Mouse (Mus musculus): ENCODE results near the gene Inafm2. TPM values are rescaled to one million over a fixed set of nuclear protein-coding genes. Genes with fewer than 3 reads are reported as not detected.

Inafm2 gene
- 10 to 100 TPM; 38.8 to 39.7 TPM for total RNA-seq (2021)
- long read RNA-seq, experiment 1, transcript Inafm2-201 (1 exons, 3,053 nt), result major isoform, 15 of 15 reads
- long read RNA-seq, experiment 1, partial matches to known transcripts, result 0 of 15 reads
- long read RNA-seq, experiment 1, other reads (novel, unspliced or antisense), result 0 of 15 reads
- long read RNA-seq, experiment 2, transcript Inafm2-201 (1 exons, 3,053 nt), result major isoform, 20 of 20 reads
- long read RNA-seq, experiment 2, partial matches to known transcripts, result 0 of 20 reads
- long read RNA-seq, experiment 2, other reads (novel, unspliced or antisense), result 0 of 20 reads

DNA sequence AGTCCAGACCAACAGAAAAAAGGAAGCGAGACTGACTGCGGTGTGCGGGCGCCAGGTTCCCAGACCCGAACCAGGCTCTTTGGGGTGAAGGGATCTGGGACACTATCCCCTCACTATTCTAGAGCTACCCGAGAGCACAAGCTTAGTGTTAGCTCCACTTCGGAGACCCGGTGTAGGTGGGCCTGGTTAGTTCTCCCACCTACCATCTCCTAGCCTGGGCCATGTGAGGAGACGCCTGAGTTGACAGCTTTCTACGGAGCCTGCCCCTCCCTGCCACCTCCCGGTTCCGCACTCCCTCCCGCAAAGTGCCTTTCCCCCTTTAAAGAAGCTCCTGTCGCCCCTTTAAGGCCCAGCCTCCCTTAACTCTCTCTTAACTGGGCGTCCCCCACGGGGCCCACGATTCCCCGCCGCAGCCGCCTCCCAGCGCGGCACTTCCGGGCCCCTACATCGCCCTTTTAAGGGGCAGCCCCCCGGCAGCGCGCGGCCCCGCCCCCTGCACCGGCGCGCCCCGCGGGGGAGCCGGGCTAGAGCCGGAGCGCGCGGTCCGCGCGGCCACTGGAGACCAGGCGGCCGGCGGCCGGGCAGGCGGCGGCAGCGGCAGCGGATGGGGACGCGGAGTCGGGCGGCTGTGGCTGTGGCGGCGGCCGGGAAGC, at the start of gene Inafm2:
Gene Inafm2, plus strand, starts transcription at position 527 of the 653 bp plus-strand sequence.
- peak; percentile 87 to 94 for DNase-seq (ENCODE audit: low spot score in 2 of 2)

DNA sequence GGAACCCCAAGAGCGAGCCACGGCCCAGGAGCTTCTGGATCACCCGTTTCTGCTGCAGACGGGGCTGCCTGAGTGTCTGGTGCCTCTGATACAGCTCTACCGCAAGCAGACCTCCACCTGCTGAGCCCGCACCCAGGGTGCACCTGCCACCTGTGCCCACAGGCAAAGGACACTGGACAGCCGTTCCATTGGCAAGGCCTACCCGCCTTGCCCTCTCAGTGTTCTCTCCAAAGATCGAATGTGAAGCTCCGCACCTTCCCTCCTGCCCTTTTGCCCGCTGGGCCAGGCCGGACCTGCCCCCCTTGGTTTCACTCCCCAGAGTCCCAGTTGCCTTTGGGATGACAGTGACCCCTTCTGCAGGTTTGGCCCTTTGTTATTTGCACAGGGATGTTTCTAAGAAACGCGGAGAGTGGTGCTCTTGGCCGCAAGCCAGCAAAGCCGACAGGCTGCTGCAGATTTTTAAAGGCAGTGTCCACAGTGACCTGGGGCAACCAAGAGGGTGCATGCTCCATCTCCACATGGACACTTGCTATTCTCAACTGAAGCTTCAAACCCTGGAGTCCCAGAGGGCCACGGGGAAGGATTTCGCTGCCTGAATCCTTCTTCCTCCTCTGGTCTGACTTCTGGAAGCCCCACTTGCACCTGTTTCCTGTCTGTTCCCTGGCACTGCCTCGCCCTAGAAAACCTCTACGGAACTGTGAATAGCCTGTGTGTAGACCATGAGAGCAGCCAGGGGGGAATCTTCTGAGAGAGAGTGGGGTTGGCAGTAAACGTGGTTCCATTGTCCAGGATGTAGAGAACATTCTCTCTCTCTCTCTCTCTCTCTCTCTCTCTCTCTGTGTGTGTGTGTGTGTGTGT, 48.9 kb upstream of the Inafm2 start:
- DNase-seq (ENCODE audit: low spot score in 2 of 2), result no peak

DNA sequence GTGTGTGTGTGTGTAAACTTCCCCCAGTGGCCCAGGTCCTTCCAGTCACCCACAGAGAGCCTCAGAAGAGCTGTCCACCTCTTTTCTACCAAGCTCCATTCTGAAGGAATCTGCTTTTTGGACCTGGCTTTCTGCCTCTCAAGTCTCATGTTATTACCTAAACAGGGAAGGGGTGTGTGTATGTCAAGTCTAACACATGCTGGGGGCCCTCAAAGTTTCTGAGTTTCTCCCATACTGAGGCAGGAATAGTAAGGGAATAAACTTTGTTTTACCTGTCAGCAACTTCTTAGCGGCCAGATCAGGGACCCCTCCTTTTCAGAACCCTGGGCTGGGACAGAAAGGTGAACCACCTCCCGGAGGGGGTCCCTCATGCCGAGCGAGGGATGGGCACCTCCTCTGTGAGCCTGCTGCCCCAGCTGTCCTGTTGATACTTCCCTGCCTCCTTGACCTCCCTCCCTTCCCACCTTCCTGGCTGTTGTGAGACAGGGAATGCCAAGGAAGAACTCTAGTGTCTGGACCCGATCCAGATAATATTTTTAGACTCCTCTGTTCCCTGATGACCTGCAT, 48.2 kb upstream of the Inafm2 start:
- DNase-seq (ENCODE audit: low spot score in 2 of 2), result no peak

DNA sequence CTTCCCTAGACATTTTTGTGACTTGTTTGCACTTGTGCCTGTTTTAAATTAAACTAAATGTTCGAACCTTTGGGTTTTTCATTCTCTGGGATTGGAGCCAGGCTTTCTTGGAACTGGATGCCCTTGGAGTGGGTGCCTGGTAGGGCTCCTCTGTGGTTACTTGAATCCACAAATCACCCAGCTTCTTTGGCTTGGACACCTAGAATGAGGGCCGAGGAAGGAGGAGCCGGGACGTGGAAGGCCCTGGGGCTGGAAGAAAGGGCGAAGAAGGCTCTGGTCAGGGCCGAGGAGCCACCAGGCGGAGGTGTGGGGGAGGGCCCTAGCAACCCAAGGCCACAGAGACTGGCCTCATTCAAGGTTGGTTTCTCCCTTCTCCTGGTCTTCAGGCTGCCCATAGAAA, 47.6 kb upstream of the Inafm2 start:
- DNase-seq (ENCODE audit: low spot score in 2 of 2), result no peak

DNA sequence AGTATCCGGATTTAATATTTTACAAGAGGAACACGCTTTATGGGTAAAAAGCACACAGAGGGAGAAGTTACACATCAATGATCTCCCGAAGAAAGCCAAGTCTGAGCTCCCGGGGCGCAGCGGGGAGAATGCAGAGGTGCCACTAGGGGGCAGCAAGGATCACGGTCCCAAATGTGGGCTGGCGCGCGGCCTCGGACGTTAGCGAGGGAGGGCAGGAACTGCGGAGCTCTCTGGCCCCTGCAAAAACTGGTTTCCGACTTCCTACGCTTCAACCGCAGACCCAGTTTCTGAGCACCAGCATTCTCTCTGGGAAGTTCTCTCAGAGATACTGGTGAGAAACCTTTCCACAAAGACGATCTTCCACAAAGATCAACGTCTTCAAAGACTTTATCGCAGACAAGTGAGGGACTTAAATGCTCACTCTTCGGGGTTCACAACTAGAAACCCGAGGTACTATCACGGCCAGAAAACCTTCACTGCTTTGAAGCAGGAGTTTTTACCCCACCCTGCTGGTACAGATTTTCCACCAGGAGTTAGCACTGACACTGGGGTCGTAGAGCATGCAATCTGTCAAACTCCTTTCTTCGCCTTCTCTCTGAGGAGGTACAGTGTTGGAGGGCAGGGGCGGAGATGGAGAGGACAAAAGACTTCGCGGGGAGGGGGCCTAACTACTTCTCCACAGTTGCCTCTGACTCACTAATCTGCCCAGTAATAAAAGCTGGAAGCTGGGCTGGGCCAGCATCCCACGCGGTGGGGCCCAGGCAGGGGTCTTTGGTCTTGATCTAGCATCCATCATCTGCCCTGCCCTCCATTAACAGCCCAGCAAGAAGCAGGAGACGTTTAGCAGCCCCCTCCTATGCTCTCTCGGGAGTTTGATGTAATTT, 45.1 kb upstream of the Inafm2 start:
- DNase-seq (ENCODE audit: low spot score in 2 of 2), result peak; percentile 69 to 70

DNA sequence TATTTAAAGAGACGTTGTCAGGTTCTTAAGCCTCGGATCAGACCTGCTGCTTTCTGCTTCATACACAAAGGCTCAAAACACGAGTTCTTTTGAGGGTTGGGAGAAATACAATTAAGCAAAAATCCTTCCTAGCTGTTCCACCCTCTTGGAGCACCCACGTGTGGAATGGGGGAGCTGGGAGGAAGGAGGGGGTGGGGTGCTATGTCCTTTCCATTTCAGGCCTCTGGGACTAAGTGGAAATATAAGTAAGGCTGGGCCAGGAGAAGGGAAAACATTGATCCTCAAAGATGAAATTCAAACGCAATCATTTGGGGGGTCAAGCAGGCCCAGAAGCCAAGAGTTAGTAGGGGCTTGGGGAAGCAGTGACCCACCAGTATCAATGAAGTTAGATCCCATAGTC, 44.4 kb upstream of the Inafm2 start:
- no peak for DNase-seq (ENCODE audit: low spot score in 2 of 2)

DNA sequence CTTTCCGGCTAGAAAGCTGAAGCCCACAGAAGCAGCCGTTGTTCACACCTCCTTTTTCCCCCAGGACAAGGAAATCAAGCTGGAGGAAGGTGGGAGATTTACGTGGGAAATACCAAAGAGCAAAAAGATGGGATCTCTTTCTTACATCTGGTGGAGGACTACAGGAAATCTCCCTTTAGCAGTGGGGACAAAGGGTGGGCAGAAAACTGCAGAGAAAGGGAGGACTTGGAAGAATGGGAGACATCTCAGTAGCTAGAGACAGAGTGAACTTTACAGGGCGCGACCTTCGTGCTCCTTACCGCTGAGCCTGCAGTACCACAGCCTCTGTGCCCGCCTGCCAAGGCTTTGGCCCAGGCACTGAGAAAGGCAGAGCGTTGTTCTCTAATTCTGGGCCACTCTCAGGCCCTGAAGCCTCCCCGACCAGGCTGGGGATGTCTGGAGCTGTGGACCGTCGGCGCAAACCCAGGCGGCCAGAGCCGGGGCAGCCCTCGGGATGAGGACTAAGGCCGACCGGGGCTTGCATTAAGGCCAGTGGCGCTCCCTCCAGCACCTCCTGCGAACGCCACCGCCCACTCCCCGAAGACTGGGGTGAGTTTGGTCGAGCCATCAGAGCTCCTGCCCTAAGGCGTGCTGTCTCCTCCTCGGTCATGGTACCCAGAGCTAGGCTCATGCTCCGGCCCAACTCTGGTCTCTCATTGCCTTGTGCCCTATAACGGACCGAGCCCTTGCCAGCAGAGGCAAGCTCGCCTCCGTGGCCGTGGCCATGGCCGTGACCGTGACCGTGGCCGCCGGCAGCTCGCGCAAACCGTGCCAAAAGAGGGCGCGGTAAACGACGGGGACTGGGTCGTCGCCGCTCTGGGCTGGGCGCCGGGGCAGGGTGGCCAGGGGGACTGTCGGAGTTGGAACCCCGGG, 43.3 kb upstream of the Inafm2 start:
- DNase-seq (ENCODE audit: low spot score in 2 of 2), result no peak

DNA sequence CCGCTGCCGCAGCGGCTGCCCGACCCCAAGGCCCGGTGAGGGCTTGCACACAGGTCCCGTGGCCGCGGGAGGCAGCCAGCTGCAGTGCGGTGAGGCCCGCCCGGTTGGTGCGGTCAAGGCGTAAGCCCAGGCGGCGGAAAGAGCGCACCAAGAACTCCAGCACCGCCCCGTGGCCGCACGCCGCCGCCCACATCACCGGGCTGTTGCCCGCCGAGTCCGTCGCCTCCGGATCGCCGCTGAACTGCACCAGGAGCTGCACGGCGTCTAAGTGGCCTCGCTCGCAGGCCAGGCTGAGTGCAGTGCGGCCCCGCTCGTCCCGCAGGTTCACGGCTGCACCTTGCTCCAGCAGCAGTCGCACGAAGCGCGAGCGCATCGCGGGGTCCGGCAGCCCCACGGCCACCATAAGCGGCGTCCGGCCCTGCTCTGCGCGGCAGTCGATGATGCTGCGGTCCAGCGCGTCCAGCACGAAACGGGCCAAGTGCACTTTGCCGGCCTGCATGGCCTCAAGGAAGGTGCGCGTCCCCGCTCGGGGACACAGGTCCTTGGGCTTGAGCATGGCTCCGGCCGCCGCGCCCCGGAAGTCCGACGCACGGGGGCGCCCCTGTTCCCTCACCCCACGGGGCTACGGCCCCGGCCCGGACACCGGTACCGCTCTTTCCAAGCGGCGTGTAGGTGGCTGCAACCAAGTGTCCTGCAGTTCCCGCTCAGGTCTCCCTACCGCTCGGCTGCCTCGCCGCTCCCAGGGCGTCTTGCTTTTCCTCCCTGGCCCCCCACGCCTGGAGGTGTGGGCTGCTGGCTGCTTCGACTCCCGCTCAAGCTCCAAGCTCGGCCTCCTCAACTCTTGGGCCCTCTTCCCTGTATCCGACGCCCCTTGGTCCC, 42.4 kb upstream of the Inafm2 start:
- DNase-seq (ENCODE audit: low spot score in 2 of 2), result no peak

DNA sequence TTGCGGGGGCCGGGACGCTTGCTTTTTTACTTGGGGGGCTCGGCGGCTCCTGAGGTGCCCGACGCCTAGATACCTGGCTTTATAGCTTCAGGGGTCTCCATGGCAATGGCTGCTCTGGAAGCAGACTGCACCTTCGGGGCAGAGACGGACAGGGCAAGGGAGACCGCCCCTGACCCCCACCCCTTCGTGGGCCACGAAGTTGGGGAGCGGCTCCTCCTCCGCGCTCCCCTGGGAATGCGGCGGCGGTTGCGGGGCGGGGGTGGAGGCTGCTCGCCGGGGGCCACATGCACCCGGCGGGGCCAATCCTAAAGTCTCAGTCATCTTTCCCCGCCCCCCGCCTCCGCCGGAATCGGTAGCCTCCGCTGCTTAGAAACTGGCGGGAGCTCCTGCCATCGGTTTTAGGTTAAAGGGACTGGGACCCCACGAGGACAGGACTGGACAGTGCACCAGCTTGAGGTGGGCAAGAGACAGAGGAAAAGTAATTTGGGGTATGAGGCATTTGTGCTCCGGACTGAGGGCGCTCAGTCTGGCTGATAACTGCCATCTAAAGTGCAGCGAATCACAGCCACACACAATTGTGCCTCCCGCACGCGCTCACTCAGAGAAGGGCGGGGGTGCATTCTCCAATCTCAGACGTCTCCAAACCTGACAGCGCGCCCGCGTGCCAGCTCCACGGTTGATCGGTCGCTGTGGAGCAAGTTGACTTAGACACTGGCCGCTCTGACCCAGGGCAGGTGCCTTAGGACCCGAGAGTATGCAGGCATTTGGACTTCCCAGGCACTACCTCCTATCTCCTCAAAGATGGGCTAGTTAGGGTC, 41.4 kb upstream of the Inafm2 start, which contains the start of gene Ankrd63:
Gene Ankrd63, minus strand, starts transcription at position 51 of the 818 bp plus-strand sequence.
- DNase-seq (ENCODE audit: low spot score in 2 of 2), result no peak

DNA sequence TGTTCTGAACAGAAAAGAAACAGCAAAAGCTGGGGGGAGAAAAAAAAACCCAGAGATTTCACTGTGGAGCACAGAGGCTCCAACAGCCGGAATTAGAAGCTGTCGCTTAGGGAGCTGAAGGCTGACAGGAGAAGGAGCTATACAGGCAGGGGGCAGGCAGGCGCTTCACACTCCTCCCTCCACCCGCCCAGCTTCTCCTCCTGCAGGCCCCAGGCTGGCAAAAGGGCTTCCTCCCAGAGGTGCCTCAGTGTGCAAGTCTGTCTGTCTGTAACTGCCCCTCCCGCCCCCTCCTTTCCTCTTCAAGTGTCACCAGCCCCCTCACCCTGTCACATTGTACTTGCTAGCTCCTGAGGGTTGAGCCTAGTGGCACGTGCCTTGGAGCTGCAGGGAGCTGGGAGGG, 39.1 kb upstream of the Inafm2 start:
- DNase-seq (ENCODE audit: low spot score in 2 of 2), result no peak

DNA sequence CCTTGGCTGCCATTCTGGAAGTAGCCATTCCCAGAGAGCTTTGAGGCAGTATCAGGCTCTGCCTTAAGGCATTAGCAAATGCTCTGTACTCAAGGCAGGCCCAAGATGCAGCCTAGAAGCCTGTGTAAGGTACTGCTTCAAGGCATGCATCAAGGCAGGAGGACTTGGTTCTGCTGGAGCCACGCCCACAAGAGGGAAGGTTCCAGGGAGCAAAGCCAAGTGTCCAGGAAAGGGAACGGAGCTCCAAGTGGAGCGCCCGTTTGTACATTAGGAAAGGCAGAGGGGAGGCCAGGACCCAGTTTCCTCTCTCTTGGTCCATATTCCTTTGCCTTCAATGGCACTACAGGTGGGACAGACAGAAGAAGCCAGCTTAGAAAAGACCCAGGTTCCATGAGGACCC, 37.1 kb upstream of the Inafm2 start:
- DNase-seq (ENCODE audit: low spot score in 2 of 2), result no peak

DNA sequence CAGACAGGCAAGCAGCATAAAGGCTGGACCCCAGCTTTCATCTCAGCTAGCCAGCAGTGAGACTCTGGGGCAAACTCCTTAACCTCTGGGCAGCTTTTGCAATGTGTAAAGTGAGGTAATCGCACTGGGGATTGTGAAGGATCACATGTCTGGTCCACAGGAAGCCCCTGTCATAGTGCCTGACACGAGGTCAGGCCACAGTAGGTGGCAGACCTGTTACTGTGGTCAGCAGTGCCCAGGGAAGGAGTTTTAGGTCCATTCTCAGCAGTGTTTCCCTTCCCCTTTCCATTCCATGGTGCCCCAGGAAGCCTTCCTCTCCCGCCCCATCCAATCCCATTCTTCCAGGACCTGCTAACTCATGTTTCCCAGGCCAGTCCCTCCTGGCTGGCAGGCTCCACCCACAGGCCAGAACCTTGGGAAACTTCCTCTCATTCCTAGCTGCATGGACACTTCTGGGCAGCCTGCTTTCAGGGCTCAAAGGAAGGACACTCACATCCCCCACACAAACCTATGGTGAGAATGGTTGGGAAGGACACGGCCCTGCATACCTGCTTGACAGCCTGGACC, 35.8 kb upstream of the Inafm2 start:
- DNase-seq (ENCODE audit: low spot score in 2 of 2), result no peak

DNA sequence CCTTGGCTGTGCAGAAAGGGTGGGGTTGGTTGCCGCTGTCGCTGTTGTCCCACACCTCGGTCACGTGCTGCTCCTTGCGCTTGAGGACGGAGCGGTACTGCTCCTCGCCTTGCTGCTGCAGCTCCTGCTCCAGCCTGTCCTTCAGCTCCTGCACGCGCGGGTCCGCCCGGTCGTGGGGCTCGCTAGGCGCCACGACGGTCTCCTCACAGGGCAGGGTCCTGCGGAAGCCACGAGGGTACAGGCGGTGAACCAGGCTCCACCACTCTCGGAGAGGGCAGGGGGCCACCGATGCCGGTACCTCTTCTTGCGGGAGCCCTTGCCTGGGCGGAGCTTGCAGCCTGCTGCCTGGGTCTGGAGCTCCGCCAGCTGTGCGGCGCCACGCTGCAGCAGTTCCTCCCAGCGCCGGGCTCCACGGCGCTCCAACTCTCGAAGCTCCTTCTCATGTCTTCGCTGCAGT, 34.5 kb upstream of the Inafm2 start:
- DNase-seq (ENCODE audit: low spot score in 2 of 2), result no peak

DNA sequence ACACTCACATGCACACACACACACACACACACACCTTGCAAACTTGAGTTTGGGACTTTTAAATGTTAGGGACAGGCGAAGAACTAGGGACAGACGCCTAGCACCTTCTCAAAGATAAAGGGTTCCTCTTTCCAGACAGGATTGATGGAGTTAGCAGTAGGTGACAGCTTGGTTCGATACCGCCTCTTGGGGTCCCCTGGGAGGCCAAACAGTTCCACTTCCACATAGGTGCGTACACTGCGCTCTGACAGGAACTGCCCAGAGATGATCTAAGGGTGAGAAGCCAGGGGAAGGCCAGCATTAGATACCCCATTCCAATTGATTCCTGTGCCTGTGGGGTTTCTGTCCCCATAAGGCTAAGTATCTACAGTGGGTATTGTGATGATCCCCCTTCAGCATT, 31.9 kb upstream of the Inafm2 start:
- DNase-seq (ENCODE audit: low spot score in 2 of 2), result no peak

DNA sequence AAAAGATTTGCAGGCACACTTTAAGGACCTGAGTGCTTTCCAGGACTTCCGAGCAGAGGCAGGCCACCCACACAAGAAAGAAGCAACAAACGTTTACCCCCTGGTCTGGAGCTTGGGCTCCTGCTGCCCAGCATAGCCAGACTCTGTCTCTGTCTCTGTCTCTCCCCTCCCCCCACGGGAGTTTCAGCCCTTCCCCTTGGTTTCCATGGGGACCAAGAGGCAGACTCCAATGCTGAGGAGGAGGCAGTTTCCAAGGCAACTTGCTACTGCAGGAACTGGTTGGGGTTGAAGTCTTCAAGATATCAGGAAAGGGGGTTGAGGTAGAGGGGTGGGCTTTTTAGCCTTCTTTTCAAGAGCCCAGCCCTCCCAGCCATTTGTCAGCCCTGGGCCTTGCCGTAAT, 31.3 kb upstream of the Inafm2 start:
- peak in 1 of 2 experiments; percentile 71 for DNase-seq (ENCODE audit: low spot score in 2 of 2)

DNA sequence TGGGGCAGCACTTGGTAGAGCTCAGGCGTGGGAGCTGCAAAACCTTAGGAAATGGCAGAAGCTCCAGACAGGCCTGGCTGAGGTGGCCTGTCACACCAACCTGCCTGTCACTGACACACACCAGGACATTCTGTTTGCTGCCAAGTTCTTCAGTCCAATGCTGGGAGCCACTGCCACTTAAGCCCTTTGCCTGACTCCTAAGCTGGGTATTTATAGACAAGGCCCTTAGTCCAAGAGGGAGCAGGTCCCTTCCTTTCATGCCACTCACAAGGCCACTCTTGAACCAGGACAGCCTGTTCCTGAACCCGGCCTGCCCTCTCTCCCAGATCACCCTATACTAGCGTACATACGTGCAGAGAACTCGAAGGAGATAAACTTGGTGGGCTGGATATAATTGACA, 28.9 kb upstream of the Inafm2 start:
- DNase-seq (ENCODE audit: low spot score in 2 of 2), result no peak
